Mouse (Mus musculus) CH12.LX (cell line): Measurements from ENCODE around the gene Txnrd1.
A peak's percentile ranks its signal among the peaks of the same experiment; 100 is the strongest.

Experiments
- CHD2 ChIP-seq: IDR thresholded peaks from 2 replicates; pipeline ENCODE4 v1.6.1; 2011; ENCODE audit warnings: low read length, improper control_type of control experiment
- CTCF ChIP-seq, 2 experiments: IDR thresholded peaks in 1 of 2; conservative IDR thresholded peaks in 1 of 2; 2 replicates each; pipeline ENCODE4 v1.5.1; 2011 to 2012; ENCODE audit warnings: low read depth in 2 of 2, low read length in 2 of 2, improper control_type of control experiment in 1 of 2, inconsistent platforms in 1 of 2, mild to moderate bottlenecking in 1 of 2, moderate library complexity in 1 of 2
- EP300 ChIP-seq: IDR thresholded peaks from 2 replicates; pipeline ENCODE4 v1.6.1; 2011; ENCODE audit warnings: low read length, improper control_type of control experiment
- IRF4 ChIP-seq: IDR thresholded peaks from 2 replicates; pipeline ENCODE4 v1.6.1; 2014; ENCODE audit warnings: low read depth, mild to moderate bottlenecking, inconsistent platforms, low read length, improper control_type of control experiment
- JUN ChIP-seq: IDR thresholded peaks from 2 replicates; pipeline ENCODE4 v1.6.1; 2011; ENCODE audit warnings: low read depth, mild to moderate bottlenecking, low read length, improper control_type of control experiment, moderate library complexity; ENCODE audit not compliant: insufficient read depth
- POLR2AphosphoS2 ChIP-seq: IDR thresholded peaks from 2 replicates; pipeline ENCODE4 v1.6.1; 2011; ENCODE audit warnings: low read depth, low read length, improper control_type of control experiment
- SMC3 ChIP-seq: IDR thresholded peaks from 2 replicates; pipeline ENCODE4 v1.6.1; 2011; ENCODE audit warnings: low read depth, low read length, improper control_type of control experiment
- ZKSCAN1 ChIP-seq: IDR thresholded peaks from 2 replicates; pipeline ENCODE4 v1.6.1; 2012; ENCODE audit warnings: low read depth, inconsistent platforms, low read length, improper control_type of control experiment, borderline replicate concordance

DNA sequence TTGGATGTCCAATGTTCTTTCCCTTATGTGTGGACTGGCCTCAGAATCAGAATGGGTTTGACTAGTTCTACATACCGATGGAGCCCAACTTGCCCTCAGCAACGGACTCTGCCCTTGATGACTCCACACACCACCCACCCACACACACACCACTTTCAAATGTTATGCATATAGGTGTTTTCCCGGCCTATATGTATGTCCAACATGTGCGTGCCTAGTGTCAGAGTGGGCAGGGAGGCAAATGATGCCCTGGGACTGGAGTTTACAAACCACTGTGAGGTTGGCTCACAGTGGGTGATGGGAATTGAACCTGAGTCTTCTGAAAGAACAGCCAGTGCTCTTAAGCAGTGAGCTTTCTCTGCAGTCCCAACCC is 36.6 kb upstream of the Txnrd1 start:
- no peak for TF ChIP-seq CTCF (conservative IDR thresholded peaks at IDR 0.05 in 1 of 2, IDR thresholded peaks at IDR 0.05 in 1 of 2; ENCODE audit: low read depth in 2 of 2, low read length in 2 of 2)
- TF ChIP-seq SMC3: no peak
- TF ChIP-seq ZKSCAN1: no peak
- no peak for TF ChIP-seq POLR2AphosphoS2
- TF ChIP-seq JUN: no peak
- peak; percentile 21; the same call in 1 of the 2 replicates for TF ChIP-seq EP300
- TF ChIP-seq IRF4: no peak
- TF ChIP-seq CHD2: no peak
